Mouse (Mus musculus) bone marrow macrophage, adult 2 months (primary cell): ENCODE results near the gene Fbxo17.

Experiments used
- CTCF ChIP-seq: IDR thresholded peaks from 2 replicates; pipeline ENCODE4 v1.5.1; 2012; ENCODE audit warnings: low read depth, mild to moderate bottlenecking, low read length, moderate library complexity
- POLR2A ChIP-seq: IDR thresholded peaks from 2 replicates; pipeline ENCODE4 v1.6.1; 2012; ENCODE audit warnings: mild to moderate bottlenecking, low read depth, low read length, borderline replicate concordance

GRCm38 (mm10) chr7:28741368-28741708, 24.7 kb downstream of the Fbxo17 start:
- no peak for TF ChIP-seq CTCF
- TF ChIP-seq POLR2A = no peak
